Comparison of ENCODE assay signal across 24 mouse cellular contexts in the genomic region with DNA sequence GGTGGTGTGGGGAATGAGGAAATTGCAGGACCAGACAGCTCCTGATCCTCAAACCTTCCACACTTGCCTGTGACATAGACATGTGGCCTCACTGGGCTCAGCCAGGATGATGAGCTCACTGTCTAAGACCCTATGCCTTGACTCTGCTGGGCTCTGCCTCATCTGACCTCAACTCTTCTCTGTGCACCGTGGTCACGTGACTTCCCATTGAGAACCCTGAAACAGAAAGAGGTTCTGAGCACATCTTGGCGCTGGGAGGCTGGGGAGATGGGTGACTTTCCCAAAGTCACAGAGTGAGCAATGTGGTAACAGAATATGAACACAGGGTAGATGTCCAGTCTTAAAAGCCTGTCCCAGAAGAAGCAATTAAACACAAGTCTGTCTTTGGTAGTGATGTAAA. TPM values are rescaled to one million over a fixed set of nuclear protein-coding genes. Genes with fewer than 3 reads are reported as not detected.
"Had no signal": no experiment of that assay in that cellular context is flagged by ENCODE, and none has a peak within 500 bp of the region (broad histone marks: within the 10 kb centered on the region; RNA-seq: fewer than 3 reads in every experiment).

No protein-coding gene starts in this region.

- H3K9ac ChIP-seq: heart, embryonic 13.5 days; heart, embryonic 15.5 days; hindbrain, embryonic 13.5 days; hindbrain, embryonic 15.5 days; intestine, embryonic 15.5 days; limb, embryonic 13.5 days; limb, embryonic 15.5 days; liver, embryonic 13.5 days had no signal

- H3K4me3 ChIP-seq: heart, adult 2 months; heart, embryonic 13.5 days; heart, embryonic 15.5 days; hindbrain, embryonic 13.5 days; hindbrain, embryonic 15.5 days; intestine, embryonic 15.5 days; limb, embryonic 13.5 days; limb, embryonic 15.5 days; liver, embryonic 13.5 days had no signal

- H3K4me1 ChIP-seq: intestine, embryonic 15.5 days; liver, embryonic 13.5 days had no signal

- H3K27ac ChIP-seq: heart, adult 2 months; heart, embryonic 13.5 days; heart, embryonic 15.5 days; hindbrain, embryonic 13.5 days; hindbrain, embryonic 15.5 days; hindbrain, postnatal 0 days; intestine, embryonic 15.5 days; limb, embryonic 13.5 days; limb, embryonic 15.5 days; liver, embryonic 13.5 days had no signal

- H3K9me3 ChIP-seq: heart, embryonic 13.5 days; heart, embryonic 15.5 days; hindbrain, embryonic 13.5 days; hindbrain, embryonic 15.5 days; intestine, embryonic 15.5 days; limb, embryonic 13.5 days; limb, embryonic 15.5 days; liver, embryonic 13.5 days had no signal

- ATAC-seq: hindbrain, postnatal 0 days; intestine, embryonic 15.5 days; intestine, postnatal 0 days had no signal

- H3K4me2 ChIP-seq: heart, embryonic 11.5 days; heart, embryonic 13.5 days; heart, embryonic 15.5 days; hindbrain, embryonic 13.5 days; hindbrain, embryonic 15.5 days; intestine, embryonic 15.5 days; limb, embryonic 13.5 days; limb, embryonic 15.5 days; liver, embryonic 13.5 days had no signal

- DNase-seq: gastrocnemius, postnatal 14 days; gastrocnemius, postnatal 36 days; heart, adult 11 months; heart, adult 2 months; heart, postnatal 14 days; heart, postnatal 36 days; layer of hippocampus, adult 9-11 months; layer of hippocampus, postnatal 36 days; left cerebral cortex, postnatal 4 days; liver, embryonic 13.5 days had no signal

- H3K27me3 ChIP-seq: hindbrain, embryonic 15.5 days had no signal

- H3K36me3 ChIP-seq: heart, embryonic 13.5 days; heart, embryonic 15.5 days; hindbrain, embryonic 13.5 days; hindbrain, embryonic 15.5 days; intestine, embryonic 15.5 days; limb, embryonic 13.5 days; limb, embryonic 15.5 days; liver, embryonic 13.5 days had no signal

RNA-seq across cellular contexts. Expression of a gene that starts 37.1 kb away (rescaled TPM):
- total RNA-seq: hematopoietic stem cell, adult 5-6 weeks; liver, adult 2 months had no signal
- polyA plus RNA-seq: heart, embryonic 13.5 days; heart, embryonic 15.5 days; heart, postnatal 0 days; limb, embryonic 11.5 days; limb, embryonic 13.5 days; limb, embryonic 15.5 days; liver, adult 2 months; liver, embryonic 13.5 days had no signal
